Mouse (Mus musculus) hindbrain, embryonic 13.5 days (tissue): ENCODE results near the gene Vps35l. TPM values are rescaled to one million over a fixed set of nuclear protein-coding genes. Genes with fewer than 3 reads are reported as not detected.

Experiments used
- ATAC-seq: fragments of 200-750 bp; cut with Nextera tagmentation; 2 replicates; pipeline ENCODE4 v1.8.0; 2017; ENCODE audit warnings: moderate TSS enrichment; ENCODE audit not compliant: low FRiP score
- H3K27ac ChIP-seq: fragments of 300-500 bp; sonication (generic); 2 replicates; pipeline ENCODE4 v1.5.1; 2015; ENCODE audit warnings: inconsistent platforms, mild to moderate bottlenecking, moderate library complexity
- H3K27me3 ChIP-seq: fragments of 300-500 bp; sonication (generic); 2 replicates; pipeline ENCODE4 v1.6.1; 2015; ENCODE audit warnings: mild to moderate bottlenecking, inconsistent platforms
- H3K36me3 ChIP-seq: fragments of 300-500 bp; sonication (generic); 2 replicates; pipeline ENCODE4 v1.6.1; 2015; ENCODE audit warnings: mild to moderate bottlenecking, inconsistent platforms
- H3K4me1 ChIP-seq: fragments of 300-500 bp; sonication (generic); replicated peaks from 2 replicates; pipeline ENCODE4 v1.6.1; 2015; ENCODE audit warnings: inconsistent platforms
- H3K4me2 ChIP-seq: fragments of 300-500 bp; sonication (generic); 2 replicates; pipeline ENCODE4 v1.6.1; 2015; ENCODE audit warnings: inconsistent platforms, mild to moderate bottlenecking, moderate library complexity
- H3K4me3 ChIP-seq: fragments of 300-500 bp; sonication (generic); 2 replicates; pipeline ENCODE4 v1.5.1; 2015; ENCODE audit warnings: mild to moderate bottlenecking, inconsistent platforms
- H3K9ac ChIP-seq: fragments of 300-500 bp; sonication (generic); 2 replicates; pipeline ENCODE4 v1.6.1; 2015; ENCODE audit warnings: mild to moderate bottlenecking, inconsistent platforms
- H3K9me3 ChIP-seq: fragments of 300-500 bp; sonication (generic); 2 replicates; pipeline ENCODE4 v1.6.1; 2016; ENCODE audit warnings: inconsistent platforms
- WGBS: fragments of 180-500 bp; shearing (Covaris S2); methylation state at CpG from one replicate; pipeline ENCODE4 v1.1.7; 2015; 5-methylcytosine and 5-hydroxymethylcytosine counted together
- polyA plus RNA-seq: library from polyadenylated mRNA; unstranded; fragments of >200 nt; fragmentation: Nextera tagmentation; extraction: Ambion mirVana; gene quantifications from 2 replicates; pipeline ENCODE4 v1.2.1, GENCODE M21; 2015

Vps35l gene
- polyA plus RNA-seq, 1 experiment from 2014 or later = 95.2 TPM

DNA sequence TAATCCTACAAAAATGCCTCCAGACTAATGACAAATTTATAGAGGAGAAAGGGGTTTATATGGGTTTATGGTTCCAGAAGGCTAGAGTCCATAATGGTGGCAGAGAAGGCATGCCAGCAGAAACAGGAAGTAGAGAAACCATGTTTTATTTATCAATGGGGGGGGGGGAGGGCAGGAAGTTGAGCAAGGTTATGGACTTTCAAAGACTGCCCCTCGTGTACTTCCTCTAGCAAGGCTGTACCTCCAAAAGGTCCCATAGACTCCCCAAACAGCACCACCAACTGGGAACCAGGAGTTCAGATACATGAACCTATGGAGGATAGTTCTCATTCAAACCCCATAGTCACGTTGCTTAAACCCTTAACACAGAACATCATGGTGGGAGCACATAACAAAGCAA lies 125.3 kb downstream of the Vps35l start:
- no peaks in the 10 kb centered on the region for H3K4me1 ChIP-seq
- H3K4me3 ChIP-seq = no peak overlapping the region
- H3K27ac ChIP-seq = no peak overlapping the region
- no peak overlapping the region for H3K9ac ChIP-seq
- ATAC-seq = no peak
- H3K4me2 ChIP-seq = no peak overlapping the region
- H3K27me3 ChIP-seq = no peaks in the 10 kb centered on the region
- no peaks in the 10 kb centered on the region for H3K9me3 ChIP-seq
- no peaks in the 10 kb centered on the region for H3K36me3 ChIP-seq
- 83% methylated on average over 2 of the region's 2 CpGs for WGBS

DNA sequence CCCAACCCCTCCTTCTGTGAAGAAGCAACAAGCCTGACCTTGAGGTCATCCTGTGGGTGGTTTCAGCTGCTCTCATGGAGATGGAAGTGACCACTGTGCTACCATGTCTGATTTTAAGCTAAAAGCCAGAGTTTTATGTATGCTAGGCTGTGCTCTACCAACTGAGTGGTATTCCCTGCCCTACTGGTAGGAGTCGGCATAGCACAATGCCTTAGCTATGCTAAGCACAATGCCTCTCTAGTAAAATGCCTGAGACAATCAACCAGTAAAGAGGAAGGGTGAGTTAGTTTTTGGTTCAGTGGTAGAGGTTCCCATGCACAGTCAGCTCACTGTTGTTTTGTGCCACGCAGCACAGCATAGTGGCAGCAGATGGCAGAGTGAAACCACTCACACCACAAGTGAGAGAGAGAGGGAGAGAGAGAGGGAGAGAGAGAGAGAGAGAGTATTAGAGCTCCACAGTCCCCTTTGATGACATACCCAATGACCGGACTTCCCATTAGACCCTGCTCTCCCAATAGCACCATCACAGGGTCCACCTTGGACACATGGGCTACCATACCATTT lies 139.5 kb downstream of the Vps35l start:
- 81% methylated on average over 3 of the region's 3 CpGs for WGBS
- Histone ChIP-seq H3K36me3 (no peaks in the 10 kb centered on the region), H3K27me3 (no peaks in the 10 kb centered on the region), H3K4me2 (no peak overlapping the region), H3K9me3 (no peaks in the 10 kb centered on the region), H3K4me3 (no peak overlapping the region), H3K4me1 (no peaks in the 10 kb centered on the region), H3K27ac (no peak overlapping the region), H3K9ac (no peak overlapping the region)
- no peak for ATAC-seq

DNA sequence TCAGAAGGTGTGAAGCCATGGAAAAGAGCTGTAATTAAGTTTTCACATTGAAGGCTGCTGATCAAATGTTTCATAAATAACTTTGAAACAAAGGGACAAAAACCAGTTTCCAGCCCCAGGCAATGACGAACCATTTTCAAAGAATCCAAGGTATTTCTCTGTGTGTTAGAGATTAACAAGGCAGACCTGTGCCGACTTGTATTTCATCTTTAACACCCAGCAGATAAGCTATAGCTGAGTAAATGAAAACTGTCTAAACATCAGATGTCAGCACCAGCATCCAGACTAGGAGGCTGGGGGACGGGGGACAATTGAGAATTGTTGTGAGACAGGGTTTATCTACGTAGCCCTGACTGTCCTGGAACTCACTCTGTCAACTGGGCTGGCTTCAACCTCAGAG lies 143.9 kb downstream of the Vps35l start:
- no peaks in the 10 kb centered on the region for H3K9me3 ChIP-seq
- no peak overlapping the region for H3K9ac ChIP-seq
- no peak overlapping the region for H3K27ac ChIP-seq
- no peak overlapping the region for H3K4me2 ChIP-seq
- 92% methylated on average over 4 of the region's 4 CpGs for WGBS
- ATAC-seq = no peak
- peaks cover 14% of the 10 kb centered on the region for H3K4me1 ChIP-seq
- no peaks in the 10 kb centered on the region for H3K36me3 ChIP-seq
- no peaks in the 10 kb centered on the region for H3K27me3 ChIP-seq
- H3K4me3 ChIP-seq = no peak overlapping the region

DNA sequence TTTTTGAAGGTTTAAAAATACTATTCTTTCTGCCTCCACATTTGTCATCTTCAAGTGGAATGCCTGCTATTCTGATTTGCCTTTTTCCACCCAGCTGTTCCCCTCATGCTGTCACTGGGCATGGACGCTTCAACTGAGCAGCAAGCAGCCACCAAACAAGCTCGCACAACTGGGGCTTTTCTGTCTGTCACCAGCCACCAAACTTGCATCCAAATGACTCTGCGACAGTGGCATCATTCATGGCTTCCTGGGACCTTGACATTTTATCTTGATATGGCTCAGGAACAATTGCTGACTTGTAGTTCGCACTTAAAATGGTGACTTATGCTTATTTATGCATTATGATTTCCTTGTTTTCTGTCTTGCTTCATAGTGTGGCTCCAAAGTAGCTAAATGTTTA lies 144.9 kb downstream of the Vps35l start:
- no peak overlapping the region for H3K4me3 ChIP-seq
- H3K27me3 ChIP-seq = no peaks in the 10 kb centered on the region
- H3K4me2 ChIP-seq = no peak overlapping the region
- no peak for ATAC-seq
- H3K9ac ChIP-seq = no peak overlapping the region
- no peaks in the 10 kb centered on the region for H3K9me3 ChIP-seq
- H3K36me3 ChIP-seq = no peaks in the 10 kb centered on the region
- 67% methylated on average over 4 of the region's 4 CpGs for WGBS
- H3K27ac ChIP-seq = no peak overlapping the region
- peaks cover 22% of the 10 kb centered on the region for H3K4me1 ChIP-seq

DNA sequence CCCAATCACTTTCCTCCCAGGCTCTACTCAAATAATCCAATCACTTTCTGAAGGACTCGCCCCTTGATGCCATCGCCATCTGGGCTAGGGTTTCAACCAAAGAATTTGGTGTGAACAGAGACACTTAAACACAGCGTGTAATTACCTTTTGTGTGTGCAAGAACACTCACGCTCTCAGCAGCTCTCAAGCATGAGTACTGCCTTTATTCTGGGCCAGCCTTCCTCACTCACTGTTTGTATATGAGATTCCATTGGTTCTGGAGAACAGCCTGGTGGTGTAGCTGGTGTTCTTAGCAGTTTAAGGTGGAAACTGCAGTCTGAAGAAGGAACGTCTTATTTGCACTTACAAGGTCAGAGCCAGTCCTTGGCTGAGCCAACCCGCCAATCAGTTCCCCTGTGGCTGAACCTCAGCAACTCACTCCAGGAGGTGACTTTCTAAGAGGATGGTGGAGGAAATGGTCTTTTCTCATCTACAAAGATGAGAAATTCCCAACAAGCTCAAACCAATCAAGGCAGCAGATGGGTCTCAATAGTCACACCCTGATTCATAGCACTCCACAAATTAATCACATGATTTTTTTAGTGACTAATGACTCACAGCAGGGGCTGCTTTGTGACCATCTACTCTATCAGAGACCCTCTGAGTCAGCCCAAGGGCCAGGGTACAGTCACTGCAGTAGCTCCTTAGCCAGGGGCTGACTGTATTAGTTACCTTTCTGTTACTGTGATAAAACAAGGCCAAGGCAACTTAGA lies 147.5 kb downstream of the Vps35l start:
- WGBS = 22% methylated on average over 6 of the region's 6 CpGs

DNA sequence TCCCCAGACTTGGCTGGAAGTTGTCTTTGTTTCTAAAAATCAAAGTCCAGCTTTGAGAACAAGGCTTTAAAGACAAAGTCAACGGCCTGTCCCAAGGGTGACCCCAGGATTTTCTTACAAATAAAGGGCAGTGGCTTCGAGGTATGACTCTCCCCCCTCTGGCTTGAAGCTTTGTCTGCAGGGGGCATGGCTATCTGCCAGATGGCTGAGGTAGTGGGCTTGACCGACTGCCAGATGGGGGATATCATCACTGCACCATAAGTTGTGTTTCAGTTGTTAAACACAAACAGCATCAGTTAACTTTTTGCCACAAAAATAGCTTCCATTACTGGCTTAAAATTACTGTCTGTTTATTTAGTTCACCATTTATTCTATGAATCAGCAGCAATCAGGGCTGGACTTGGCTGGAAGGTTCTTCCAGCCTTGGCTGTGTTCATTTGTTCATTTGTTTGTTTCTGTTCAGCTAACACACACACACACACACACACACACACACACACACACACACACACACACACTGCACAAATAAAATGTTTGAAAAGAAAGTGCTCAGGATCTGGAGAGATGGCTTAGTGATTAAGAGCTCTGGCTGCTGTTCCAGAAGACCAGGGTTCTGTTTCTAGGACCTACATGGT lies 149.1 kb downstream of the Vps35l start:
- no peaks in the 10 kb centered on the region for H3K36me3 ChIP-seq
- WGBS = 3% methylated on average over 3 of the region's 3 CpGs
- 0 out of 2 replicates have a peak overlapping the region, but pooled peaks have one; percentile 40 for H3K27ac ChIP-seq
- no peaks in the 10 kb centered on the region for H3K27me3 ChIP-seq
- no peak overlapping the region for H3K4me2 ChIP-seq
- H3K4me3 ChIP-seq = no peak overlapping the region
- no peaks in the 10 kb centered on the region for H3K9me3 ChIP-seq
- peaks cover 29% of the 10 kb centered on the region for H3K4me1 ChIP-seq
- no peak overlapping the region for H3K9ac ChIP-seq
- peak; percentile 48; the same call in 1 of the 2 replicates for ATAC-seq

More for the DNA sequence above, 147.5 kb downstream of the Vps35l start:
- Histone ChIP-seq H3K4me1 (peaks cover 22% of the 10 kb centered on the region), H3K27me3 (no peaks in the 10 kb centered on the region), H3K9me3 (no peaks in the 10 kb centered on the region), H3K4me2 (no peak overlapping the region), H3K9ac (no peak overlapping the region), H3K36me3 (no peaks in the 10 kb centered on the region), H3K4me3 (no peak overlapping the region), H3K27ac (no peak overlapping the region)
- ATAC-seq = no peak

Other genes with a start within 250 kb of the Vps35l start
- gene Itpripl2, start 248.3 kb upstream of the Vps35l start, polyA plus RNA-seq = 1.1 and 1.2 TPM in 2 replicates
- gene Coq7, start 206.9 kb upstream of the Vps35l start, polyA plus RNA-seq = 105 and 106 TPM in 2 replicates
- gene Tmc7, start 155.5 kb upstream of the Vps35l start, polyA plus RNA-seq = 6.3 TPM in 2 replicates
- 0.19 and 0.21 TPM in 2 replicates for gene Tmc5, start 142.9 kb upstream of the Vps35l start, polyA plus RNA-seq
- 168 TPM in 2 replicates for gene Gde1, start 34.4 kb upstream of the Vps35l start, polyA plus RNA-seq
- 28.1 and 32.5 TPM in 2 replicates for gene Ccp110, start 27.7 kb upstream of the Vps35l start, polyA plus RNA-seq
- 3.7 and 4.4 TPM in 2 replicates for gene Iqck, start 115.5 kb downstream of the Vps35l start, polyA plus RNA-seq
- gene Knop1, start 116.0 kb downstream of the Vps35l start, polyA plus RNA-seq = 102 TPM in 2 replicates